In genomic region chr3:32825964-32826479, GRCm38 (mm10) we compare ENCODE assay signal across 21 mouse cellular contexts. TPM values are rescaled to one million over a fixed set of nuclear protein-coding genes. Genes with fewer than 3 reads are reported as not detected.
"Had no signal": no experiment of that assay in that cellular context is flagged by ENCODE, and none has a peak within 500 bp of the region (broad histone marks: within the 10 kb centered on the region; RNA-seq: fewer than 3 reads in every experiment).

No protein-coding gene starts in this region.

- DNase-seq: gastrocnemius, postnatal 14 days; heart, adult 18-20 months; kidney, adult 18-20 months; kidney, adult 8-10 months; kidney, postnatal 10 days; kidney, postnatal 25 days; kidney, postnatal 4 days had no signal

- H3K36me3 ChIP-seq: hindbrain, embryonic 10.5 days; hindbrain, embryonic 12.5 days; intestine, embryonic 15.5 days; limb, embryonic 13.5 days; limb, embryonic 15.5 days; liver, embryonic 12.5 days had no signal

- H3K27me3 ChIP-seq: heart, embryonic 12.5 days; hindbrain, embryonic 12.5 days; intestine, embryonic 15.5 days; limb, embryonic 13.5 days; limb, embryonic 15.5 days; liver, embryonic 12.5 days had no signal

- H3K4me2 ChIP-seq: heart, embryonic 12.5 days; hindbrain, embryonic 12.5 days; hindbrain, embryonic 14.5 days; intestine, embryonic 15.5 days; limb, embryonic 13.5 days; limb, embryonic 15.5 days; liver, embryonic 12.5 days had no signal

- H3K4me3 ChIP-seq: heart, embryonic 10.5 days; heart, embryonic 12.5 days; hindbrain, embryonic 10.5 days; hindbrain, embryonic 12.5 days; intestine, embryonic 15.5 days; layer of hippocampus, adult 2 months; limb, embryonic 13.5 days; limb, embryonic 15.5 days; liver, embryonic 12.5 days had no signal

- ATAC-seq: inflammation-experienced regulatory T-cells, adult 6 months; intestine, embryonic 15.5 days; intestine, postnatal 0 days; liver, embryonic 12.5 days had no signal

- H3K27ac ChIP-seq: heart, embryonic 10.5 days; hindbrain, embryonic 10.5 days; hindbrain, embryonic 12.5 days; hindbrain, embryonic 14.5 days; intestine, embryonic 15.5 days; layer of hippocampus, adult 2 months; limb, embryonic 13.5 days; limb, embryonic 15.5 days; liver, embryonic 12.5 days; liver, embryonic 14.5 days had no signal

- H3K4me1 ChIP-seq: hindbrain, embryonic 12.5 days; limb, embryonic 15.5 days; liver, embryonic 12.5 days had no signal

- H3K9ac ChIP-seq: heart, embryonic 12.5 days; hindbrain, embryonic 12.5 days; hindbrain, embryonic 14.5 days; intestine, embryonic 15.5 days; limb, embryonic 13.5 days; limb, embryonic 15.5 days; liver, embryonic 12.5 days; liver, embryonic 14.5 days had no signal

- H3K9me3 ChIP-seq: heart, embryonic 10.5 days; heart, embryonic 12.5 days; hindbrain, embryonic 10.5 days; hindbrain, embryonic 12.5 days; intestine, embryonic 15.5 days; limb, embryonic 13.5 days; limb, embryonic 15.5 days; liver, embryonic 12.5 days had no signal

RNA-seq across cellular contexts. Expression of gene Usp13, which starts 8.7 kb away (rescaled TPM):
- total RNA-seq: granulocyte monocyte progenitor cell, adult 5-6 weeks had no signal
- polyA plus RNA-seq: inflammation-experienced regulatory T-cells, adult 6 months had no signal
